Mouse (Mus musculus) neural tube, embryonic 14.5 days (tissue): Measurements from ENCODE around the gene Iscu. TPM values are rescaled to one million over a fixed set of nuclear protein-coding genes. Genes with fewer than 3 reads are reported as not detected.

Experiments used
- ATAC-seq: fragments of 200-750 bp; cut with Nextera tagmentation; 2 replicates; pipeline ENCODE4 v1.8.0; 2017; ENCODE audit warnings: low read depth, mild to moderate bottlenecking, moderate TSS enrichment, moderate library complexity
- H3K27ac ChIP-seq: fragments of 300-500 bp; sonication (generic); 2 replicates; pipeline ENCODE4 v1.5.1; 2014; ENCODE audit warnings: low read depth, mild to moderate bottlenecking, control low read depth, low read length, moderate library complexity, mixed read lengths
- H3K27me3 ChIP-seq: fragments of 300-500 bp; sonication (generic); 2 replicates; pipeline ENCODE4 v1.6.1; 2014; ENCODE audit warnings: low read length; ENCODE audit not compliant: control insufficient read depth, insufficient read depth
- H3K36me3 ChIP-seq: fragments of 300-500 bp; sonication (generic); 2 replicates; pipeline ENCODE4 v1.6.1; 2014; ENCODE audit warnings: low read length, mixed read lengths; ENCODE audit not compliant: control insufficient read depth, insufficient read depth
- H3K4me1 ChIP-seq: fragments of 300-500 bp; sonication (generic); 2 replicates; pipeline ENCODE4 v1.6.1; 2014; ENCODE audit warnings: low read length; ENCODE audit not compliant: control insufficient read depth, insufficient read depth
- H3K4me2 ChIP-seq: fragments of 300-500 bp; sonication (generic); 2 replicates; pipeline ENCODE4 v1.6.1; 2014; ENCODE audit warnings: mild to moderate bottlenecking, low read depth, low read length, control low read depth
- H3K4me3 ChIP-seq: fragments of 300-500 bp; sonication (generic); 2 replicates; pipeline ENCODE4 v1.5.1; 2014; ENCODE audit warnings: low read depth, low read length, control low read depth, mixed read lengths
- H3K9ac ChIP-seq: fragments of 300-500 bp; sonication (generic); replicated peaks from 2 replicates; pipeline ENCODE4 v1.6.1; 2014; ENCODE audit warnings: low read depth, mild to moderate bottlenecking, control low read depth, low read length, mixed read lengths
- H3K9me3 ChIP-seq: fragments of 300-500 bp; sonication (generic); 2 replicates; pipeline ENCODE4 v1.6.1; 2016; ENCODE audit warnings: low read length; ENCODE audit not compliant: control insufficient read depth
- WGBS: fragments of 180-500 bp; shearing (Covaris S2); extraction: QIAGEN DNeasy Blood & Tissue Kit; methylation state at CpG from one replicate; pipeline ENCODE4 v1.1.7; 2014; 5-methylcytosine and 5-hydroxymethylcytosine counted together
- polyA plus RNA-seq: library from polyadenylated mRNA; unstranded; fragments of >200 nt; fragmentation: Nextera tagmentation; extraction: Ambion mirVana; gene quantifications from 2 replicates; pipeline ENCODE4 v1.2.1, GENCODE M21; 2014

Gene Iscu
- polyA plus RNA-seq, 1 experiment from 2014 or later: 79.5 TPM

GRCm38 (mm10) chr5:113748556-113749331 lies 23.8 kb upstream of the Iscu start:
- WGBS: 94% methylated on average over 13 of the region's 13 CpGs
- Histone ChIP-seq H3K27me3 (no peaks in the 10 kb centered on the region), H3K9ac (no peak overlapping the region), H3K4me2 (no peak overlapping the region), H3K4me3 (no peak overlapping the region), H3K9me3 (no peaks in the 10 kb centered on the region), H3K36me3 (peaks cover 86% of the 10 kb centered on the region), H3K27ac (no peak overlapping the region), H3K4me1 (no peaks in the 10 kb centered on the region)
- no peak for ATAC-seq

GRCm38 (mm10) chr5:113751521-113752157 lies 20.9 kb upstream of the Iscu start:
- H3K9ac ChIP-seq: no peak overlapping the region
- no peak for ATAC-seq
- no peaks in the 10 kb centered on the region for H3K27me3 ChIP-seq
- H3K36me3 ChIP-seq: peaks cover 85% of the 10 kb centered on the region
- no peak overlapping the region for H3K4me3 ChIP-seq
- H3K4me1 ChIP-seq: no peaks in the 10 kb centered on the region
- H3K27ac ChIP-seq: no peak overlapping the region
- H3K9me3 ChIP-seq: no peaks in the 10 kb centered on the region
- no peak overlapping the region for H3K4me2 ChIP-seq
- WGBS: 90% methylated on average over 9 of the region's 9 CpGs

- Histone ChIP-seq H3K9me3 (no peaks in the 10 kb centered on the region), H3K27ac (no peak overlapping the region), H3K4me1 (no peaks in the 10 kb centered on the region), H3K36me3 (peaks cover 81% of the 10 kb centered on the region), H3K4me3 (no peak overlapping the region), H3K9ac (no peak overlapping the region), H3K4me2 (no peak overlapping the region), H3K27me3 (no peaks in the 10 kb centered on the region)
- WGBS: 92% methylated on average over 15 of the region's 15 CpGs
- no peak for ATAC-seq
Observed at GRCm38 (mm10) chr5:113755347-113756030, 17.1 kb upstream of the Iscu start.

- WGBS: 93% methylated on average over 2 of the region's 2 CpGs
- ATAC-seq: no peak
- no peak overlapping the region for H3K4me2 ChIP-seq
- H3K27ac ChIP-seq: no peak overlapping the region
- H3K36me3 ChIP-seq: peaks cover 44% of the 10 kb centered on the region
- H3K4me3 ChIP-seq: no peak overlapping the region
- no peaks in the 10 kb centered on the region for H3K9me3 ChIP-seq
- H3K9ac ChIP-seq: no peak overlapping the region
- no peaks in the 10 kb centered on the region for H3K27me3 ChIP-seq
- no peaks in the 10 kb centered on the region for H3K4me1 ChIP-seq
Observed at GRCm38 (mm10) chr5:113761585-113761984, 11.0 kb upstream of the Iscu start.

GRCm38 (mm10) chr5:113764426-113764825 lies 8.1 kb upstream of the Iscu start:
- H3K27ac ChIP-seq: no peak overlapping the region
- H3K27me3 ChIP-seq: no peaks in the 10 kb centered on the region
- 90% methylated on average over 7 of the region's 7 CpGs for WGBS
- no peak overlapping the region for H3K4me3 ChIP-seq
- H3K9ac ChIP-seq: no peak overlapping the region
- H3K4me2 ChIP-seq: no peak overlapping the region
- H3K36me3 ChIP-seq: peaks cover 24% of the 10 kb centered on the region
- no peaks in the 10 kb centered on the region for H3K9me3 ChIP-seq
- no peaks in the 10 kb centered on the region for H3K4me1 ChIP-seq
- ATAC-seq: no peak

- H3K4me1 ChIP-seq: peaks cover 12% of the 10 kb centered on the region; the same call in 1 of the 2 replicates
- WGBS: 92% methylated on average over 13 of the region's 13 CpGs
- no peak overlapping the region for H3K4me3 ChIP-seq
- no peak overlapping the region for H3K27ac ChIP-seq
- H3K36me3 ChIP-seq: peaks cover 15% of the 10 kb centered on the region; the same call in 1 of the 2 replicates
- no peak overlapping the region for H3K4me2 ChIP-seq
- no peaks in the 10 kb centered on the region for H3K27me3 ChIP-seq
- H3K9me3 ChIP-seq: no peaks in the 10 kb centered on the region
- no peak overlapping the region for H3K9ac ChIP-seq
- no peak for ATAC-seq
Observed at GRCm38 (mm10) chr5:113765641-113766526, 6.7 kb upstream of the Iscu start.

- Histone ChIP-seq H3K9me3 (no peaks in the 10 kb centered on the region), H3K4me1 (peaks cover 20% of the 10 kb centered on the region; the same call in 1 of the 2 replicates), H3K27me3 (no peaks in the 10 kb centered on the region), H3K27ac (no peak overlapping the region), H3K4me3 (no peak overlapping the region), H3K36me3 (0 out of 2 replicates have a peak, but pooled peaks cover 3% of the 10 kb centered on the region), H3K9ac (no peak overlapping the region), H3K4me2 (no peak overlapping the region)
- 91% methylated on average over 8 of the region's 8 CpGs for WGBS
- ATAC-seq: no peak
Observed at GRCm38 (mm10) chr5:113768806-113769205, 3.7 kb upstream of the Iscu start.

GRCm38 (mm10) chr5:113771213-113772162 lies 1.1 kb upstream of the Iscu start:
- H3K9me3 ChIP-seq: no peaks in the 10 kb centered on the region
- peak overlapping the region; percentile 93 for H3K9ac ChIP-seq
- peaks cover 15% of the 10 kb centered on the region for H3K36me3 ChIP-seq
- peak; percentile 84 for ATAC-seq
- peak overlapping the region; percentile 99 for H3K27ac ChIP-seq
- H3K27me3 ChIP-seq: no peaks in the 10 kb centered on the region
- under 1% methylated on average over 88 of the region's 97 CpGs for WGBS
- H3K4me2 ChIP-seq: peak overlapping the region; percentile 85
- peaks cover 22% of the 10 kb centered on the region; the same call in 1 of the 2 replicates for H3K4me1 ChIP-seq
- H3K4me3 ChIP-seq: peak overlapping the region; percentile 98
